Mouse (Mus musculus): ENCODE results near the gene Dhcr24. TPM values are rescaled to one million over a fixed set of nuclear protein-coding genes. Genes with fewer than 3 reads are reported as not detected.

The Dhcr24 gene
- polyA plus RNA-seq, 1 experiment = 55.7 TPM

- DNase-seq (ENCODE audit: low spot score) = no peak
These were observed 509 bp upstream of the Dhcr24 start for GRCm38 (mm10) chr4:106560213-106560845.

DNA sequence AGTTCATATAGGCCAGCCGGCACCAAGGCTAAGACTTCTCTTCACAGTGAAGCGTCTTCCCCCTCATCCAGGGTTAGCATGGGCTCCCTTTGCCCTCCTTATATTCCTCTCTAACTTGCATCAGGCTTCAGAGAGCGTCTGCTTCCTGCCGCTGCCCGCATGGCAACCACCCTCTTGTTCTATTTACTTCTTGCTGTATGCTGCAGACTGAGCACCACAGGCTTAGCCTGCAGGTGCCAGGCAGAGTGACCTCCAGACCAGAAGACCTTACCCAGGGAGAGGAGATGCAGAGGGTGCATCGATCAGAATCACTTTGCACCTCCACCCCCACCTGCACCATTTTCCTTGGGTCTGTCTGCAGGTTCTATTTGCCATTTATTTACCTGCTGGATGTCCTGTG lies 1.2 kb downstream of the Dhcr24 start:
- DNase-seq (ENCODE audit: low spot score) = no peak

GRCm38 (mm10) chr4:106562837-106563790 lies 2.3 kb downstream of the Dhcr24 start:
- DNase-seq (ENCODE audit: low spot score) = no peak

DNA sequence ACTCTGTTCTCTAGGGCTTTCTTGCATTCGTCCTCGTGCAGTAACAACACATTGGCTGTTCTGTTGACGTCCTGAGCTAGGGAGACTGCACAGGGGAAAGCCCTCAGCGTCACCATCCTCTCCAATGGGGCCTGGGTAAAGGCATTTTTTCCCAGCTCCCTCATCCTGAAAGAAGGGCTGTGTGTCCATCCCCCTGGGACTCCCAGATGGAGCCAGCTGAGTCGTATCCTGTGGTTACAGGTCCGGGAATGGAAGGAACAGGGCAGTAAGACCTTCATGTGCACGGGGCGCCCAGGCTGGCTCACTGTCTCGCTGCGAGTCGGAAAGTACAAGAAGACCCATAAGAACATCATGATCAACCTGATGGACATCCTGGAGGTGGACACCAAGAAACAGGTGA lies 3.3 kb downstream of the Dhcr24 start:
- DNase-seq (ENCODE audit: low spot score) = no peak

GRCm38 (mm10) chr4:106569680-106570079 lies 8.8 kb downstream of the Dhcr24 start:
- DNase-seq (ENCODE audit: low spot score) = no peak

DNA sequence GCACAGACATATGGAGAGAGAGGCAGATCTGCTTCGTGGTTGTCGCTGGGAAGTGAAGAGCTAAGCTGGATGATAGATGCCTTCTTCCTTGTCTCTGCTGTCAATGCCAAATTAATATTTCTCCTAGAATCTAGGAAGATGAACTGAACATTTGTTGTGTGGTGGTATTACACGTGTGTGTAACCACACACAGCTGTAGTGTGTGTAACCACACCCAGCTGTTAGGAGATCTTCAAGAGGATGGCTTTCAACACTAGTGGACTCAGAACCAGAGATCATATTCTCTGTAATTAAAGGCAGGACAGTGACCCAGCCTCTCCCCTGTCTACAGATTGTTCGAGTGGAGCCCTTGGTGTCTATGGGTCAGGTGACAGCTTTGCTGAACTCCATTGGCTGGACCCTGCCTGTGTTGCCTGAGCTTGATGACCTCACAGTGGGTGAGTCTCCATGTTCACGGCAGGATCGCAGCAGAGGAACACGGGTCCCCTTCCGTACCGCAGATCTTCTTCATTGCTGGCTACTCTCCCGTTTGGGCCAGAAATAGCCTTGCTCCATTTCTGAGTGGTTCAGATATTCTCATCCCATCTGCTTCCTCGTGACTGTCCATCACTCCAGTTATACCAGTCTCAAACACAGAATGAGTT lies 10.4 kb downstream of the Dhcr24 start:
- no peak for DNase-seq (ENCODE audit: low spot score)

DNA sequence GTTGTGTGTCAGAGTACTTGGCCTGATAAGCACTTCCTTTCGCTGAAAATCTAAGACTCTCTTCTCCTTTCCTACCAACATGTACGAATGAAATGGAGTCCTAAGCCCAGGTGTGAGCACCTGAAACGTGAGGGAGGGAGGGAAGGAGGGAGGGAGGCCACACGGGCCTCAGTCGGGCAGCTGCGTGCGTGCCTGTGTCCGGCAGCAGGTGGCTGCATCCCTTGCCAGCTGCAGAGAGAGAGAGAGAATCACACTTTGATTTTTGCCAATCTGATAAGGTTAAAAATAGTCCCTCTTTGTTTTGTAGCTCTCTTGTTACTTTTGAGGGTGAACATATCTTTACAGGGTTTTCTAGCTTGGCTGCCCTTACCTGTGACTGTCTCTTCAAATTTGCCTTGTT lies 14.2 kb downstream of the Dhcr24 start:
- no peak for DNase-seq (ENCODE audit: low spot score)

- no peak for DNase-seq (ENCODE audit: low spot score)
These were observed 16.7 kb downstream of the Dhcr24 start for GRCm38 (mm10) chr4:106577511-106577910.

- no peak for DNase-seq (ENCODE audit: low spot score)
These were observed 20.5 kb downstream of the Dhcr24 start for GRCm38 (mm10) chr4:106581176-106581864.

DNA sequence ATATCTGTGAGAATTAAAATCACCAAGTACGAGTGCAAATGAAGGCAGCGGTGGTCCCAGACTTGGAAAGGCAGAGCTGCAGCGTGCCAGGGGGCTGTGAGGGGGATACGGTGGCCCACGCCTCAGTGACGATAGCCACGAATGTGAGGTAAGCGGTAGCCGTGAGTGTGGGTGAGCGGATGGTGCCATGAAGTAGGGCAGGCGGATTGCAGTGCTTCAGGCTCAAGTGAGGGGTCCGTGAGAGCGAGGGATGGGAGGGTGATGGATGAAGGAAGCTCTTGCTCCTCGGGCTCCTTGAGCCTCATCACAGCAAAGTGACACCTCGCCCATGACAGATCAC lies 21.0 kb downstream of the Dhcr24 start:
- DNase-seq (ENCODE audit: low spot score) = no peak

- no peak for DNase-seq (ENCODE audit: low spot score)
These were observed 21.8 kb downstream of the Dhcr24 start for GRCm38 (mm10) chr4:106582428-106583153.

GRCm38 (mm10) chr4:106584665-106585064 lies 23.8 kb downstream of the Dhcr24 start:
- DNase-seq (ENCODE audit: low spot score) = no peak

DNA sequence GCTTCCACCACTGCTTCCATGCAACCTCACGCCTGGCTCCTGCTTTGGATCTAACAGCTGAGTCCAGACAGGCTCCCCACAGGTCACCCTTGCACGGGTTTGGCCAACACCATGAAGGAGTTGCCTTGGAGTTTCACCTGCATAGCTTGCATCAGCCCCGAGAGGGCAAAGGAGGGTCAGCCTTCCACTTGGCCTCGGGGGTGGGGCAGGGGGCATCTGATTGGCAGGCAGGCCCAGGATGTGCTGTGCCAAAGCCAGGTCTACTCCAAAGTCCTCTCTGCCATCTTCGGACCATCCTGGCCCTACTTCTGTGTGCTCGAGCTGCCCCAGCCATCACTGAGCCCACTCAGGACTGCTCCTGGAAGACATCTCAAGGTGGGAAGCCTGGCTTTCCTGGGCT lies 26.2 kb downstream of the Dhcr24 start:
- no peak for DNase-seq (ENCODE audit: low spot score)

GRCm38 (mm10) chr4:106590142-106590541 lies 29.3 kb downstream of the Dhcr24 start:
- no peak for DNase-seq (ENCODE audit: low spot score)

DNA sequence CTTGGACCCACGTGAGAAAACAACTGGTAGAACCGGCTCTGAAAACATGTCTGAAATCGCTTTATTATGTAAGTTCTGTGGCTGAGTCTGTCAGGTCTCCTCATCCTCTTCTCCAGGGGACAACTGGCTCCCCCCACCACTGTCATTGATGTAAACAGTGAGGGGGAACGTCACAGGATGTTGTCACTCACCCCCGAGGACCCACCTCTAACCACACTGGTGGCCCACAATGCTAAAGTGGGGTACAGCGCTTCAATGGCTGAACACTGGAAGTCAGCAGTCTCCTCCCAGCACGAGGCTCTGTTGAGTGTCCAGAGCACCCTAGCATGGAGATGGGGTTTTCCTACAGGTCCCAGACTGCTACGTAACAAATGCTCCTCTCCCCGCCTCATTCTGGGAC lies 30.0 kb downstream of the Dhcr24 start:
- no peak for DNase-seq (ENCODE audit: low spot score)

DNA sequence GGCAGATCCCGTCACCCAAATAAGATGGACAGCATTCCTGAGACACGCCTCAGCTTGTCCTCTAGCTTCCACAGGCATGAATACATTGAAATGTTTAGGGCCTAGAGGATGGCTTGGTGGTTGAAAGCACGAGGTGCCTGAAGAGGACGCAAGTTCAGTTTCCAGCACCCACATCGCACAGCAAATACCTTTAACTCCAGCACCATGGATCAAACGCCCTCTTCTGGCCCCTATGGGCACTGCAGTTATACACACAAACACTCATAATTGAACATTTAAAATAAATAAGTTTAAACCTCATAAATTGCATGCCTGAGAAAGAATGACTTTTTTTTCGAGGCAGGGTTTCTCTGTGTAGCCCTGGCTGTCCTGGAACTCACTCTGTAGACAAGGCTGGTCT lies 32.8 kb downstream of the Dhcr24 start:
- DNase-seq (ENCODE audit: low spot score) = no peak

DNA sequence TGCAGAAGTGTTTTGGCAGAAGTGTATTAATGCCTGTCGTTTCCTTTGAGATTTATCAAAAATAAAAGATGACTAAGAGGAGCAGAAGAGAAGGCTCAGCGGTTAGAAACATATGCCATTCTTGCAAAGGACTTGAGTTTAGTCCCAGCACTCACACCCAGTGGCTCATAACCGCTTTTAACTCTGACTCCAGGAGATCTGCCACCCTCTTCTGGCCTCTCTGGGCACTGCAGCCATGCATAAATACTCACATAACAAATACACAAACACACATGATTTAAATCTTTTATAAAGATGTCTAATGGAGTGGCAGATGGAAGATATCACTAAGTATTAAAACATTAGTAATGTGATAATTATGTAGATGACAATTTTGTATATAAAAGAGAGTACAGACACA lies 35.4 kb downstream of the Dhcr24 start:
- no peak for DNase-seq (ENCODE audit: low spot score)

DNA sequence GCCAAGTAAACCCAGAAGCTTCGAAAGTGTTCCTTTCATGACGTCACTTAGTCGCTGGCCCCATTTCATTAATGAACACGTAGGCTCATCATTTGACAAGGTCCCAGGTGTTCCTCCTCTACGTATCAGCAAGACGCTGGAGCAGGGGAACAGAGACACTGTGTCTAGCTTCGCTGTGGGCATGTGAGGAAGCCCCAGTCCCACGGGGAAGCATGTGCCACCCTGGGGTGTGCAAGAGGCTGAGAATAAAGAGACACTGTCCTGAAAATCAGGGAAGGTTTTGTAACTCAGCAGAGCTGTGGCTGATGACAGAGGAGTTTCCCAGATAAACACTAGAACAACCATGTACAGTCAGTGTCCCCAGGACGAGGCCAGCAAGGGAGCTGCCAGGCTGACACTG lies 36.2 kb downstream of the Dhcr24 start:
- no peak for DNase-seq (ENCODE audit: low spot score)

DNA sequence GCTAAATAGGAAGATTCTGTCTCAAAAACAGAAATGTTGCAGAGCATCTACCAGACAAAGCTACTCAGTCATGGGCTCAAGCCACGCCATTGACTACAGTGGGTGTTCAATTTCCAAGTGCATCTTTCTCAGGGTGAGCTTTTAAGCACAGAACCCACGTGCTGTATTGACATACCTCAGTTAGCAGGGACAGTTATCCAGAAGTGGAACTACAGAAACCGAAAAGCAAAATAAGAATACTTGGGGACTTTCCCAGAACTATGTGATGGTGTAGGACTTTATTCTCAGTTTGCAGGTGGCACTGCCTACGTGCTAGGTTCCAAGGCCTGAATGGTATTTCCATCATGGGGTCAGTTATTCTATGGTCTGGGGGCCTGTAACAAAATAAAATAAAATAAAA lies 36.9 kb downstream of the Dhcr24 start:
- no peak for DNase-seq (ENCODE audit: low spot score)

GRCm38 (mm10) chr4:106599415-106599814 lies 38.6 kb downstream of the Dhcr24 start:
- no peak for DNase-seq (ENCODE audit: low spot score)

DNA sequence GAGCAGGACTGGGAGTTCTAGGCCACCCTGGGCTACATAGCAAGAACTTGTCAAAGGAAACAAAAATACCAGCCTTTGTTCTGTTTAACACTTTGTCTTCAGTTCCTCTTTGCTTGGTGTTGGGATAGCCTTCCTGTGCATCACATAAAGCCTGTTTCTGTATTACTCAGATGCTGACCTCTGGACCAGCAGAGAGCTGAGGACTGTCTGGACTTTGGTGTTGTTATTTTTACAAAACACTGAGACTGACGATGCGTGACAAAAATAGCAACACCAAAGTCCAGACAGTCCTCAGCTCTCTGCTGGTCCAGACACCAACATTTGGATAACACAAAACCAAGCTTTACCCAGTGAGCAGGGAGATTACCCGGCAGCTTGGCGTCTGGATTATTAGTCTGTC lies 39.9 kb downstream of the Dhcr24 start:
- no peak for DNase-seq (ENCODE audit: low spot score)
